Mouse (Mus musculus) right cerebral cortex, postnatal 36 days (tissue): ENCODE measurements around the gene Il11ra1.
"Not testable (repeated sequence)": the region's sequence is repeated elsewhere in the genome, so short reads cannot be mapped to it uniquely, and the experiment has no call there.

ENCODE experiments used
- DNase-seq, 2 experiments: peaks; one replicate each; pipeline ENCODE4 v3.0.0; 2022; ENCODE audit warnings: low spot score in 2 of 2, mixed read lengths in 1 of 2

Il11ra1 gene

DNA sequence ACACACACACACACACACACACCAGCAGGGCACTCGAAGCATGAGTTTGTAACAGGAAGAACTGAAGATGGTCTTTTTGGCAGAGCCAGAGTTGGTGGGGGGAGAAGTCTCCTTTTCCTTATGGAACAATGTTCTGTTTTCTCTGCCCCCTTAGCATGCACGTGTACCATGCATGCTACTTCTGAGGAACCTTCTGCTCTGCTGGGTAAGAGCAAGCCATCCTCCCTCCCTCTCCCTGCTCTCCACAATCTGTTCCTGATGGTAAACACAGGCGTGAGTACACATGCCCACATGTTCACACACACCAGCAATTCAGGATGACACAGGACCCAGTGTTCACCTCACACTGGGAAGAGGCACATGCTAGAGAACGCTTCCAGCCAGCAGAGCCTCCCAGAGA lies 18.6 kb upstream of the Il11ra1 start:
- peak in 1 of 2 experiments; percentile 47 for DNase-seq

DNA sequence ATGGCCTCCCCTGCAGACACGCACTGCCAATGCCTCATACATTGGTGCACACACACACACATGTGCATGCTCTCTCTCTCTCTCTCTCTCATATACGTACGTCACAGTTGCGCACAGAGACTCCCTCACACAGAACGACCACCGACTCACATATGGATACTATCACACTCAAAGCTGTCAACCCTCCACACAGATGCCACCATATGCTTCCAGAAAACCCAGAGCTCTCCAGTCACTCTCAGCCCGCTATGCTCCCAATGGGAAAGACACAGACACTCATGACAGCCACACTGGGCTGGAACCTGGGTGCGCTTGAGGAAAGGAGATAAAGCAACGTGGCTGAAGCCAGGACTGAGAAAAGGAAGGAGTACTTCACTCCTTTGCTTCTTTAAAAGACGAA lies 17.8 kb upstream of the Il11ra1 start:
- DNase-seq, result no peak

DNA sequence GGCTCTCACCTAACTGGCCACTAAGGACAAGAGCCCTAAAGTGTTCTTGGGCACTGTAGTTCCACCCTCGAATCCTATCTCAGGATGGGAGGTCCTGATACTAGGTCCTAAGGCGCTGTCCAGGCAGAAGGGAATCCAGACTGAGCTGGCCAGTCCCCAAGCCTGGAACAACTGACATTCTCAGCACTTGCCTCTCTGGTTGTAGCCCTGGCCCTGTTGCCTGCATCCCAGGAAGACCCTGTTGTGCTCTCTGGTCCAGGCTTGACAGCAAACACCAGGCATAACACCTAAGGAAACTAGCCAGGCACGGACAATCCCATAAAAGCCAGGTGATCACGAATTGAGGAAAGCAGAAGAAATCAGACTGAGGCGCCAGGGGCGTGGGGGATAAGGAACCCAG lies 17.0 kb upstream of the Il11ra1 start:
- no peak for DNase-seq

DNA sequence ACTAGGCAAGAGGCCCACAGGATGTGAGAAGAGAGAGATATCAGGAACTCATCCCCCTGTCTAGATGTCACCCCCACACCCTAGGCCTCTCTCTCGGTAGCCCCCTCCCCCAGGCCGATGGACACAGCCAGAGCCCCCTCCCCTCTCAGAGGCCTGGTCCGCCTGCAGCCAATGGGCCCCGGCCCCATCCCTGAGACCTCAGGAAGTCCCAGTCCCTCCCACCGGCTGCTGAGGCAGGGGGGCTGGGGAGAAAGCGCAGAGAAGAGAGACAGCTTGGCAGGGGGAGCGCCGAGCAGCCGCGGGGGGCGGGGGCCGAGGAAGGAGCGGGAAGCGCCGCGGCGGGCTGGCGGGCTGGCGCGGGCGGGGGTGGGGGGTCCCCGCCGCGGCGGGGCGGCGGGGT lies 16.5 kb upstream of the Il11ra1 start:
- DNase-seq, result not testable (repeated sequence)

DNA sequence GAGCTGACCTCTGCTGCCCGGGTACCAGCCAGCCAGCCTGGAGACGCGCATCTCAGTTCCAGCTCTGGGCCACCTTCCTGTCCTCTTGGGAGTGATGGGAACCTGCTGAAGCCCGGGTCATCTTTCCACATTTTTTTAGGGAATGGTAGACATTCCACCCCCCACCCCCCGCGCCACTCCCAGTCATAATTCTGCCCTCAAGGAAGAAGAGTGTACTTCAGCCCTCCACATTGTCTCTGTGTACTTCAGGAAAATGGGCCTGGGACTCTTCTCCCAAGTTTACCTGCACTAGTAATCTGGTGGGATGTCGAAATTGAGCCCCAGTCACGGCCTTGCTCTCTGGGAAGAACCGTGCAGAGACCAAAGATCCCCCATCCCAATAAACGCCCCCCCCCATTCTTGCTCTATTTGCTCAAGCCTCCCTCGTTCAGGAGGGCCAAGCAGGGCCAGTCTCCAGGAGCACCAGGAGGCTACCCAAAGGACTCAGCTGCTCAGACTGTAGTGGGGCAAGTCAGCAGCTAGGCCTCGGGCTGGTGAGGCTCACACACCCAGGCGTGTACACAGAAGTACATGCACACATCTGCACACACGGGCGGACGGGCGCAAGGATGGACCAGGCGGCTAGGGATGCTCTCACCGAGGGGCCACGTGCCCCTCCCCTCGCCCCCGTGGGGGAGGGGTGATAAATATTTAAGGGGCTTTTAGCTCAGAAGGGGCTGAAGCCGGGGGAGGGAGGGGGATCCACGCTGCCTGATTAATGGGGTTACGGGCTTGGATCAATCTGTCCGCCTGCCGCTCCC lies 15.5 kb upstream of the Il11ra1 start:
- DNase-seq, result not testable (repeated sequence)

DNA sequence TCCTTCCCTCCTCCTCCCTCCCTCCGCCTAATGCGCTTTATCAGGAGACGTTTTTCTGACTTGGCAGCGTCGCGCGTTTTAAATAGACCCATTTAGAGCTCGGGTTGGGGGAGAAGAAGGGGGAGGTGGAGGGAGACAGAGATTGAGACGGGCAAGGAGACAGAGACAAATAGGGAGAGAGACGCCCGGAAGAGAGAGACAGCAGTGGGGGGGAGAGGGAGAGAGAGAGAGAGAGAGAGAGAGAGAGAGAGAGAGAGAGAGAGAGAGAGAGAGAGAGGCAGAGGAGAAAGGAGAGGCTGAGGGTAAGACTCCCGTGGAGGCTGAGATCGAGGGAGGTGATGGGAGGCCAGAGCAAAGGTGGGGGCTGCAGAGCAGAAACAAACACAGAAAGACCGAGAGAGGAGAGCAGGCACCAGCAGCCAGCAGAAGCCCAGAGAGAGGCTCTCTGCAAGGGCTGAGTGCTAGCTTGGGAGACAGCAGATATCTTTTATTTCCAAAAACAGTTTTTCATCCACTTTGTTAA lies 14.8 kb upstream of the Il11ra1 start:
- not testable (repeated sequence) for DNase-seq

DNA sequence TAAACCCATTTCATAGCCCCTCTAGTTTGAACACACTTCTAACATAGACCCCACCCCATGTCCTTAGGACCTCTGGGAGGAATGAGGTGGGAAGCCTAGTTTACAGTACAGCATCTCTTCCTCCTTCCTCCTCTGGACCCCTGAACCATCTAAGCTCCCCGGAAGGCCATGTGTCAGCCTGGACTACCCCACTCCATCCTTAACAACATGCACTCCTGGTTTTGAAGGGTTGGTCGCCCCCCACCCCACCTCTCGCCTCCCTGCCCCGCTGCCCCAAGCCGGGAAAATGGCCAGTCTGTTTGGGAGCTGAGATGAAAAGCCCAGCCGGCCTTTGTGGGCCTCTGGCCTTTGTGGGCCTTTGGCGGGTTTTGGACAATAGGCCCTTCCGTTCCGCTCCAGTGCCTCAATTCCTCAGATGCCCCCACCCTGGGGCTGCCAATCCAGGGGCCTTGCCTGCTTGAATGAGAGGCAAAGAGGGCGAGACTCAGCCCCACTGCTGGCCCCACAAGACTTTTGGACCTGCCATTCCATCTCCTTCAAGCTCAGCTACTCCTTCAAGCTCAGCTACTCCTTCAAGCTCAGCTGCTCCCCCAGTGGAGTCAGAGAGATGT lies 13.8 kb upstream of the Il11ra1 start:
- not testable (repeated sequence) for DNase-seq

DNA sequence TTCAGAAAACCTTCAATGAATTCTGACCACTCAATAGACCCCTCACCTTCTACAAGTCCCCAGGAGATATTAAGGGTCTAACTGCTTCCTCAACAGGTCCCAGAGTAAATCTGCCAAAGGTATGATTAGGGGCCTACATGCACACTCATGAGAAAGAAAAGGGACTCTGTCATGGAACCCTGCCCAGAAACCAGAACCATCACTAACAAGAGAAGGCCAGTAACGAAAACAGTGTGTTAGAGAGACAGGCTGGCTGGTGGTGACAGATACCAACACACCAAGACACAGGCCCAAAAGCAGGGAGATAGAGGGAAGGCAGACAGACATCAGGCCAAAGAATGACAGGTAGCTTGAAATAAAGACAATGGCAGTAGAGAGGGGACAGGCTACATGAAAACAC lies 11.2 kb upstream of the Il11ra1 start:
- DNase-seq, result not testable (repeated sequence)

DNA sequence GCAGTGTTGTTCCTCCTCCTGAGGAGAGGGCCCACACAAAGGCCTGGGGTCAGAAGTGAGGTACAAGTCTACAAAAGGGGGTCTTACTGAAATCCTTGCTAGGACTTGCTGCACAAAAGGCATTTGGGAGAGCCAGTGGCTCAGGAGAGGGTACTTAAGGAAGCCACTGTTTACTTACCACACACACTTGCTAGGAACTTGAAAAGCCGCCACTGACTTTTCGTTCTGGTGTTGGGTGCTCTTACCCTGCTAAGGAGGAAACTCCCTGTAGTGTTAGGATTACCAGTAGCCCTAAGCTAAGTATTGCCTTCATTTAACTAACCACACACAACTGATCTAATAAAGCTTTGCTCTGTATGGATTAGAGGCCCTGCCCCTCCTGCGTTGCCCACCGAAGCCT lies 9.8 kb upstream of the Il11ra1 start:
- not testable (repeated sequence) for DNase-seq

DNA sequence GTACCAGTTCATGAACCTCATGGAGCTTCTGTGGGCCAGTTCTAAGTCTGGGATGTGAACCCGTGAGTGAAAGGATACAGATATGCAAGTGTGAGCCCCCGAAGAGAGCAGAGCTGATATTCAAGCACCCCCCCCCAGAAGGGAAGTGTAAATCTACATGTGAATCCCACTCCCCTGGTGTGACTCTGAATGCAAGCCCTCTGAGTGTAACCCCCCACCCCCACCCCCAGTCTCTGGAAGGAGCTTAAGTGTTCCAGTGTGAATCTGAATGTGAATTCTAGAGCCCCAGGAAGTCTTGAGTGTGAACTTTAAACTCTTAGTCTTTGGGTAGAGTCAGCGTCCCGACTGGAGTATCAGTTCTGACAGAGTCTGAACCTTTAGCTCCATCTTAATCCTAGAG lies 6.3 kb upstream of the Il11ra1 start:
- DNase-seq, result not testable (repeated sequence)

DNA sequence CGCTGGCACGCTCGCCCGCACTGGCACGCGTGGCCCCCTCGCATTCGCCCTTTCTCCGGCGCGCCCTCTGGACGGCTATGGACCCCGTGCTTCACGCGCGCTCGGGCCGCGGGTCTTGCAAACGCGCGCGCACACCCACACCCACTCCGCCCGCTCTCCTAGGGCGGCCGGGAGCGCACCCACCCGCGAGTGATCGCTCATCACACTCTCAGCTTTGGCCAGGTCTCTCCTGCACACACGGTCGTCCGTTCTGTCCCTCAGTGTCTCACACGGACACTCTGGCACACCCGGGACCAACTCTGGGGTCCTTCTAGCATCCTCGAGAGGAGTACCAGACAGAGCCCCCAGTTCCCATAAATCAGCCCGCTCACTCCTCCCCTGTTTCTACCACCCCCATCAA lies 4.0 kb upstream of the Il11ra1 start:
- not testable (repeated sequence) for DNase-seq

DNA sequence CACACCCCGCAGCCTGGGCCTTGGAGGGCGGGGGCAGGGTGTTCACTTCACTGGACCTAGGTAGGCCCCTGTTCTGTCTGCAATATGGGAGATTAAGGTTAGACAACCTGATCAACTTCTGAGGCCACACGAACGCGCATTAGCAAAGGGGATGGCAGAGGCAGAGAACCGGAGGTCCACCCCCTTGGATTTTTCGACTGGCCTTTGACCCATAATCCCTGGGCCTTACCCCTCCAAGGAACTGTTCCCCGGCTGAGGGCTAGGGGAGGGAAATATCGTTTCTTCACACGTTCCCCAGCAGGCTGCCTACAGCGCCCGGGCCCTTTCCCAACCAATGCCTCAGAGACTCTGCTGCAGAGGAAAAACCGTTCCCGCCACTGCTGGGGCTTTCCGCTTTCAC lies 3.3 kb upstream of the Il11ra1 start:
- not testable (repeated sequence) for DNase-seq

DNA sequence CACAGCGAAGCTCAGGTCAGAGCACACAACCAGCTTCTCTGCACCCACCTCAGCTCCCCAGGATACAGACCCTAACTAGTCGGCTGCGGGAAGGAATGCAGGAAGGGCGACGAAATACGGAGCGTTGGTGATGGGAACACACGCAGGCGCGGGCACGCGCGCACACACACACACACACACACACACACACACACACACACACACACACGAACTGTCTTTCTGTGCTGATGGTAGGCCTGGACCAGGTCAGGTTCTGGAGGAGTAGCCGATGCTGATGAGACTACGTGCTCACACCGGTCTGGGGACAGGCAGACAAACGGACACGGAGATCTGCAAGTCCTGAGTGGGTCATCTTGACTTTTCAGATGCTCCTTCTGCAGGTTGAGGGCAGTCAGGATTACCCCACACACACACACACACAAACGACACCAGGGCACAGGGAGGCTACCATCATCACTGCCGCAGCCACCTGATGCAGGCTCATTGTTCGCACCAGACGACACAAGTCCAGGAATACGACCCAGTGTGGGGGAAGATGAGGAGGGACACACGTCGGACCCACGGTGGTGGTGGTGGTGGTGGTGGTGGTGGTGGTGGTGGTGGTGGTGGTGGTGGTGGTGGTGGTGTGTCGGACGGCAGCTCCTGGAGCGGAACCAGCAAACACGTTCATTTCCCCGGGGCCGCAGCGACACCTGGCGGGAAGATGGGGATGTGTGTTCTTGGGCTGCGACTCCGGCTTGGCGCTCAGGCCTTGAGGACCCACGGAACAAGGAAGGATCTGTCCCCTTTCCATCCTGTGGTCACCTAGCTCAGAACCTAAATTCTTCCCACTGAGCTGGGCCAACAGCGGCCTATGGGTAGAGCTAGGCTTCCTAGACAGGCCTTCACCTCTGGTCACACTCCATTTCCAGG lies 2.6 kb upstream of the Il11ra1 start, which contains the start of gene Cntfr:
Gene Cntfr, minus strand, starts transcription at position 160 of the 912 bp plus-strand sequence.
- DNase-seq, result peak in 1 of 2 experiments; percentile 77

DNA sequence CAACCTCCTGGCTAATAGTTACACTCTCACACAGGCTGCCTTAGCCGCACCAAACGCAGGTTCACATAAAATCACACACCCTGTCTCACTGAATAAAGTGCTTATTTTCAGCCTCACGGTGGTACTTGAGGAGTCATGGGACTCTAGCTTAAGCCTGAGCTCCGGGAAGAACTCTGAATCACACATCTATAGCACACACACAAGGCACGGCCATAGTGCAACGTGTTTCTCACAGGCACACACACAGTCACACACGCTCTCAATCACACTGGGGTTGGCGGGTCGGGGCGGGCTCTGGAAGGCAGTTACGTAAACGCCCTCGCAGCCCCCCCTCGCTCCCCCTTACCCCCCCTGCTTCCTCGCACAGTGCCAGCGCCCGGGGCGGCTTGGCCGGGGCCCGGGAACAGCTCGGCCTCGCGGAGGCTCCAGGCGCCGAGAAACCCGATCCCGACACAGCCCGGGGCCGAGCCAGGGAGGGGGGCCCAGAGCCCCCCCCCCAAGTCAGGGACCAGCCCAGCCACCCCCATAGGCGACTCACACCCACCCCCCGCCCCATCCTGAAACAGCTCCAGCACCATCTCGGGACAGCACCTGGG lies 1.3 kb upstream of the Il11ra1 start:
- not testable (repeated sequence) for DNase-seq

DNA sequence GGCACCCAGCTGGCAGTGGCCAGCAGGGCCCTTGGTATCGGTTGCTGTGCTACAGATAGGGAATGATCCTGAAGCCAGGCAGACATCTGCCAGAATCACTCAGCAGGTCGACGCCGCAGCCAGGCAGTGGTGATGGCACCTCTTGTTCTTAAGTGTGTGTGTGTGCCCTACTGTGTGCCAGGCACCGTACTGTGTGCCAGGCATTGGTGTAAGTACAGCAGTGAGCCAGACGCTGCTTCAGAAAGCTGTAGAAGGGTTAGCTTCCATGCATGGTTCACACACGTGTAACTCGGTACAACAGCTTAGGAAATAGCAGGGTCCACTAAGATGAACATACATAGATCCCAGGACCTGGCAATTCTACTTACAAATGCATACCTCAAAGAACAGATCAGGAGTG lies 435 bp downstream of the Il11ra1 start:
- not testable (repeated sequence) for DNase-seq

DNA sequence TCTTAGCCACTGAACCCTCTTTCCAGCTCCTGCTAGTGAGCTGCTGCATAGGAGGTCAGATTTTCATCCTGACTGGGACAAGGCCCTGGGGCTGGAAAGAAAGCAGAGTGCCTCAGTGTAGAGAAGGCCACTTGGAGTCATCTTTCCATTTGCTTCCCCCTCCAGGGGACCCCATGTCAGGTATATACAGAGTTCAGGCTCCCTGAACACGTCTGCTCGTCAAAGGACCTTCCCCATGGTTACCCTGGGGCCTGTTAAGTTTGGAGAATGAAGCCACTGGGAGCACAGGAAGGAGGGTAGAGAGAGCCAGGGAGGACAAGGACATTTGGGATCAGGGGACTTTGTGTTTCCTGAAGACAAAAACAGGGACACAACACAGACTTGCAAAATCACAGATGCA lies 2.4 kb downstream of the Il11ra1 start:
- DNase-seq, result not testable (repeated sequence)

DNA sequence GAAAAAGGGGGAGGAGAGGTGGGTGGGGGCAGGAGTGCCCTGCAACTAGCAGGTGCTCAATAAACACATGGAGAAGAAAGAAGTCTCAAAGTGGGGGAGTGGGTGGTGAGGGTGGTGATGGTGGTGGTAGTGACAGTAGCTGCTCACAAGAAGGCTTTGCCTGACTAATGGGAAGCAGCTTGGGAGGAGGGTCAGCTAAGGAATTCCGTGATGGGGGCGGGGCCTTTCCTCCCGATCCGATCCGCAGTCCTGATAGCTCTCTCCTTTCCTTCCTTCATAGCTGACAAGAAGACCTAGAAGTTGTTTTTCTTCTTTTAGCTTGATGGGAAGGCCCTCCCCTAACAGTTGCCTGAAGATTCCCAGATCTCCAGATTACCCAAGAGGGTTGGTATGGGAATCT lies 4.9 kb downstream of the Il11ra1 start:
- no peak for DNase-seq

DNA sequence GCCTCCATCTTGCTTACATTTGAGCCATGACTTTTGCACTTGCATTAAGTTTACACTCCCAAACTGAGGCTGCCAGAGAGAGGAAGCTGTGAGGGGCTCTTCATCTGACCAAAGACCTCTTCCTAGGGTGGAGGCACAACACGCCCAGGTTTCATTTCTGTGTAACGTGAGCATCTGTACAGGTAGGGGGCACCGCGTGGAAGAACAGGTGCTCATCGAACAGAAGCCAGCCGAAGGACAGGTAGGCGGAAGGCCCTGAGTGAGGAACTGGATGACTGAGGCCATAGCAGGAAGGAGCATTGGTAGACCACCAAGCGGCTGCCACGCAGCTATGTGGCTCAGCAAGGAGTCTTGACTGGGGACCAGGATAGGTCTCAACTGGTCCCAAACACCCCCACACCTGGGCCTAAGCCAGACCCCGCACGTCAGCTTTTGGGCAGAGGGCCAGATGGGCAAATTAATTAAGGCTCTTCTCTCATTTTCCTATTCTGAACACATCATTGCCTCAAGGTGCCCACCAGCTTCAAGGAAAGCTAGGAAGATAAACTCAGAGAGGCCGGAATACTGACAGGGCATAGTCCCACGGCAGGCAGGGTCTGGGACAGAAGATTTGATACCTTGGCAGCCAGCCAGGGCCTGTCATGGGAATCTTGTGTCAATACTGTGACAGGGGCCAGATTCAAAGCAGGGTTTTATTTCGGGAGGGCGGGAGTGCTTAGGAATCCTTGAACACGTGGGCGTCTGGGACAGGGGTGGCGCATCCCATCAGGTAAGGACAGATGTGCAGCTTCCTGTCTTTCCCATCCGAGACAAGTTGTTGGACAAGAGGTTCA lies 6.3 kb downstream of the Il11ra1 start:
- no peak for DNase-seq

DNA sequence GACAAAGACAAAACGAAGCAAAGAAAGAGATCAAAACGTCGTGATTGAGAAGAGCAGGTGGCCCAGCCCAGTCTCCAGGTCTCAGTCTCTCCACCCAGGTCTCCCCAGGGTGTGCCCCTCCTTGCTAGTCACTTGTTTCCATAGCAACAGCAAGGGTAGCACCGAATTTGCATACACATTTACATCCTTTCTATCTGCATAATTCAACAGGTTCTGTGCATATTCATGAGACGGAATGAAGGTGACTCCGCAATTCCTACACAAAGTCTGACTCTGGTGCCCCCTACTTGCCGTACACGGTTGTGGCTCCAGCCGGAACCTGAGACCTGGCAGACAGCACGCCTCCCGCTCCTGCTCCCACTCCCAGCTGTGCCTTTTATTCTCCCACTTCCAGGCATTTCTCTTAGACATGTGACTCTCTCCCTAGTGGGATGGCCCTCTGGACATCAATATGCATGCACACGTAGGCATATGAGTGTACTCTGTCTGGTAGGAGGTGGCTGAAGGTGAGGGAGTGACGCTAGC lies 7.3 kb downstream of the Il11ra1 start:
- DNase-seq, result peak; percentile 76 to 77

DNA sequence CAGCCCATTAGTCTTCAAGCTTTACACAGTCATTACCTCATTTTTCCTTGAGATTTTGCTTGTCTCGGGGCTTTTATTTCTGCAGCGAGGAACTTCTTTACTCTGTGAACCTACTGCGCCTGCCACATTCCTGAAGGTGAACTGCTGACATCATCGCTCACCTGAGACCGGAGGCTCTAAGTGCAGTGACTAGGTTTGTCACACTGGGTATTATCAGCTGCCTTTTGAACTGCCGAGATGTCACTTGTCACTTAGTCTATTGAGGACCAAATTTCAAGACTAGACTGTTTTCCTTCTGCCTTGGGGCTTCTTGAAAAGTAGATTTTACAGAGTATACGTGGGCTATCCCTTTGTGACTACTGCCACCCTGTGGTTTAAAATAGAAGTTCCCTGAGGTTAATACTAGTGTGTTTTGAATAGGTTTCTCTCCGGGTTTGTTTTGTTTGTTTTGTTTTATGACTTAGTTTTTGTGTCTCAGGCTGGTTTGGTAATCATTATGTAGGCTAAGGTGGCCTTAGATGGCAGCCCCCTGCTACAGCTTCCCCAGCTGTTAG lies 8.5 kb downstream of the Il11ra1 start:
- no peak for DNase-seq
